Mouse (Mus musculus) MEL (cell line): Measurements from ENCODE around the gene Agap2.

ENCODE experiments used
- CTCF ChIP-seq, 3 experiments: IDR thresholded peaks in 2 of 3; conservative IDR thresholded peaks in 1 of 3; 2 replicates each; pipeline ENCODE4 v1.5.1; 2011 to 2012; ENCODE audit warnings: low read length in 3 of 3, low read depth in 2 of 3, mild to moderate bottlenecking in 2 of 3, improper control_type of control experiment in 1 of 3, inconsistent platforms in 1 of 3, mixed read lengths in 1 of 3, moderate library complexity in 1 of 3; ENCODE audit not compliant: control insufficient read depth in 1 of 3, insufficient read depth in 1 of 3, poor library complexity in 1 of 3, severe bottlenecking in 1 of 3
- MAX ChIP-seq: IDR thresholded peaks from 2 replicates; pipeline ENCODE4 v1.6.1; 2011; ENCODE audit warnings: low read length, improper control_type of control experiment
- POLR2AphosphoS2 ChIP-seq: IDR thresholded peaks from 2 replicates; pipeline ENCODE4 v1.6.1; 2011; ENCODE audit warnings: low read length, improper control_type of control experiment
- RAD21 ChIP-seq: IDR thresholded peaks from 2 replicates; pipeline ENCODE4 v1.6.1; 2011; ENCODE audit warnings: mild to moderate bottlenecking, low read depth, low read length, improper control_type of control experiment
- UBTF ChIP-seq: IDR thresholded peaks from 2 replicates; pipeline ENCODE4 v1.6.1; 2012; ENCODE audit warnings: low read depth, mild to moderate bottlenecking, inconsistent platforms, low read length, improper control_type of control experiment, moderate library complexity, borderline replicate concordance; ENCODE audit not compliant: insufficient read depth

DNA sequence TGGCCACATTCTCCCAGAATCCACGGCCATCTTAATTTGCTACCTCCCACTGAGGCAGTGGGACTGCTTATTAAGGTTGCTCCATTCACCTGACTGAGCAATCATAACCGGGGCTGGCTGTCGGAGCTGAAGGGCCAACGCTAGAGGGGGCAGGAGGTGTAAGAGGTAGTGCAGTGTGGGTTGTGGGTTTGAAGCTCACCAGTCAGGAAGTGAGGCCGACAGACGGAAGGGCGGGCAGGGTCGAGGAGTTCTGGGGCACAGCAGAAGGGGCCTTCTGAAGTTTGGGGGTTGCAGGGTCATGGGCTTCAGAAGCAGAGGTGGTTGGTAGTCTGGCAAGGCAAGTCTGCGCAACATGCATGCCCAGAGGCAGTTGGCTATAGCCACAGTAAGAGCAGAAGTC is at the start of gene Agap2:
- TF ChIP-seq POLR2AphosphoS2 (no peak), CTCF (IDR thresholded peaks at IDR 0.05 in 2 of 3, conservative IDR thresholded peaks at IDR 0.05 in 1 of 3; ENCODE audit: control insufficient read depth in 1 of 3, insufficient read depth in 1 of 3, low read depth in 2 of 3, low read length in 3 of 3, poor library complexity in 1 of 3, severe bottlenecking in 1 of 3) (no peak), MAX (no peak), RAD21 (no peak), UBTF (no peak)
